Mouse (Mus musculus) ES-Bruce4 (cell line): ENCODE data around the gene Ndrg4. TPM values are rescaled to one million over a fixed set of nuclear protein-coding genes. Genes with fewer than 3 reads are reported as not detected.

Experiments
- H3K27ac ChIP-seq: 2 replicates; pipeline ENCODE4 v1.5.1; 2012; ENCODE audit warnings: low read length, inconsistent platforms; ENCODE audit not compliant: insufficient read depth
- H3K27me3 ChIP-seq: 2 replicates; pipeline ENCODE4 v1.6.1; 2012; ENCODE audit warnings: mild to moderate bottlenecking, low read length, inconsistent platforms; ENCODE audit not compliant: control insufficient read depth, poor library complexity, insufficient read depth, severe bottlenecking
- H3K36me3 ChIP-seq: 2 replicates; pipeline ENCODE4 v1.6.1; 2012; ENCODE audit warnings: inconsistent platforms, mild to moderate bottlenecking, low read length, moderate library complexity; ENCODE audit not compliant: control insufficient read depth, poor library complexity, insufficient read depth, severe bottlenecking
- H3K4me1 ChIP-seq: one replicate; pipeline ENCODE4 v1.8.1; 2011; ENCODE audit warnings: low read length; ENCODE audit not compliant: control insufficient read depth, insufficient read depth
- H3K4me3 ChIP-seq: 2 replicates; pipeline ENCODE4 v1.5.1; 2011; ENCODE audit warnings: low read depth, mild to moderate bottlenecking, low read length
- H3K9ac ChIP-seq: 2 replicates; pipeline ENCODE4 v1.6.1; 2012; ENCODE audit warnings: low read depth, mild to moderate bottlenecking, inconsistent platforms; ENCODE audit not compliant: poor library complexity, severe bottlenecking
- H3K9me3 ChIP-seq: replicated peaks from 2 replicates; pipeline ENCODE4 v1.6.1; 2012; ENCODE audit warnings: mild to moderate bottlenecking, low read length, inconsistent platforms; ENCODE audit not compliant: control insufficient read depth, poor library complexity, insufficient read depth, severe bottlenecking
- CTCF ChIP-seq: IDR thresholded peaks from one replicate; pipeline ENCODE4 v1.8.1; 2011; ENCODE audit warnings: low read depth, low read length
- EP300 ChIP-seq: IDR thresholded peaks from 2 replicates; pipeline ENCODE4 v1.6.1; 2011; ENCODE audit warnings: low read depth, low read length; ENCODE audit not compliant: insufficient read depth
- POLR2A ChIP-seq: IDR thresholded peaks from one replicate; pipeline ENCODE4 v1.8.1; 2011; ENCODE audit warnings: low read length; ENCODE audit not compliant: insufficient read depth
- polyA plus RNA-seq: library from polyadenylated mRNA; stranded (reverse); fragments of >200 nt; gene quantifications from 2 replicates; pipeline ENCODE4 v1.2.4, GENCODE M21; 2011; ENCODE audit warnings: low read depth; ENCODE audit not compliant: missing spikeins, insufficient read depth, insufficient read length

The Ndrg4 gene
- polyA plus RNA-seq, 1 experiment, result 8.8 TPM

GRCm38 (mm10) chr8:95713100-95714010, 36.6 kb downstream of the Ndrg4 start:
- H3K9me3 ChIP-seq, result no peaks in the 10 kb centered on the region
- peaks cover 14% of the 10 kb centered on the region for H3K36me3 ChIP-seq
- TF ChIP-seq CTCF (peak; percentile 89), POLR2A (no peak), EP300 (no peak)
- peak overlapping the region; percentile 14 for H3K4me3 ChIP-seq
- H3K9ac ChIP-seq, result no peak overlapping the region
- no peak overlapping the region for H3K27ac ChIP-seq
- peaks cover 6% of the 10 kb centered on the region for H3K4me1 ChIP-seq
- no peaks in the 10 kb centered on the region for H3K27me3 ChIP-seq

- no peak overlapping the region for H3K4me3 ChIP-seq
- H3K9ac ChIP-seq, result no peak overlapping the region
- H3K27ac ChIP-seq, result no peak overlapping the region
- peaks cover 3% of the 10 kb centered on the region for H3K4me1 ChIP-seq
- no peaks in the 10 kb centered on the region for H3K27me3 ChIP-seq
- H3K36me3 ChIP-seq, result peaks cover 25% of the 10 kb centered on the region
- no peaks in the 10 kb centered on the region for H3K9me3 ChIP-seq
- no peak for TF ChIP-seq CTCF
- TF ChIP-seq POLR2A, result no peak
- TF ChIP-seq EP300, result no peak
Measured at GRCm38 (mm10) chr8:95714367-95714766, 37.6 kb downstream of the Ndrg4 start.

GRCm38 (mm10) chr8:95714837-95715413, 38.1 kb downstream of the Ndrg4 start:
- Histone ChIP-seq H3K9me3 (no peaks in the 10 kb centered on the region), H3K9ac (peak overlapping the region; percentile 95), H3K36me3 (peaks cover 30% of the 10 kb centered on the region), H3K27me3 (no peaks in the 10 kb centered on the region), H3K27ac (peak overlapping the region; percentile 77), H3K4me1 (peaks cover 3% of the 10 kb centered on the region), H3K4me3 (no peak overlapping the region; the same call in 1 of the 2 replicates)
- TF ChIP-seq CTCF, result no peak
- no peak for TF ChIP-seq EP300
- no peak for TF ChIP-seq POLR2A

- Histone ChIP-seq H3K9ac (peak within 1 kb of the TSS; percentile 95), H3K9me3 (no peaks in the 10 kb centered on the region)
- TF ChIP-seq EP300 (peak; percentile 50; the same call in 1 of the 2 replicates), POLR2A (peak; percentile 89), CTCF (no peak)
Measured at GRCm38 (mm10) chr8:95715676-95716531, 39.1 kb downstream of the Ndrg4 start, which contains the start of gene Setd6. Gene Setd6, plus strand, starts transcription at chr8:95715881.

GRCm38 (mm10) chr8:95716546-95717335, 40.0 kb downstream of the Ndrg4 start:
- Histone ChIP-seq H3K27me3 (no peaks in the 10 kb centered on the region), H3K9me3 (no peaks in the 10 kb centered on the region), H3K27ac (peak overlapping the region; percentile 31), H3K36me3 (peaks cover 45% of the 10 kb centered on the region), H3K4me1 (peaks cover 3% of the 10 kb centered on the region), H3K9ac (peak overlapping the region; percentile 95), H3K4me3 (peak overlapping the region; percentile 94)
- no peak for TF ChIP-seq CTCF
- TF ChIP-seq EP300, result no peak
- TF ChIP-seq POLR2A, result no peak

More at GRCm38 (mm10) chr8:95715676-95716531, 39.1 kb downstream of the Ndrg4 start, which contains the start of gene Setd6:
- H3K27me3 ChIP-seq, result no peaks in the 10 kb centered on the region
- H3K4me1 ChIP-seq, result peaks cover 3% of the 10 kb centered on the region
- peak within 1 kb of the TSS; percentile 94 for H3K4me3 ChIP-seq
- H3K27ac ChIP-seq, result peak within 1 kb of the TSS; percentile 77
- peaks cover 38% of the 10 kb centered on the region for H3K36me3 ChIP-seq
